Mouse (Mus musculus): ENCODE results near the gene Ankrd33b. TPM values are rescaled to one million over a fixed set of nuclear protein-coding genes. Genes with fewer than 3 reads are reported as not detected.

The Ankrd33b gene
- polyA plus RNA-seq, 1 experiment from 2014 or later = 3.5 TPM

GRCm38 (mm10) chr15:31352494-31353279 lies 14.8 kb downstream of the Ankrd33b start:
- Histone ChIP-seq H3K27ac (0 out of 2 replicates have a peak overlapping the region, but pooled peaks have one; percentile 34), H3K9ac (no peak overlapping the region)

GRCm38 (mm10) chr15:31349810-31350341 lies 17.6 kb downstream of the Ankrd33b start:
- Histone ChIP-seq H3K9ac (no peak overlapping the region), H3K27me3 (no peaks in the 10 kb centered on the region), H3K27ac (no peak overlapping the region; the same call in 1 of the 2 replicates), H3K4me3 (no peak overlapping the region), H3K4me2 (no peak overlapping the region), H3K9me3 (replicated peaks) (no peaks in the 10 kb centered on the region), H3K4me1 (replicated peaks) (peaks cover 14% of the 10 kb centered on the region), H3K36me3 (no peaks in the 10 kb centered on the region)
- ATAC-seq (replicated peaks; ENCODE audit: insufficient number of reproducible peaks, insufficient read depth, low FRiP score, low read depth) = no peak
- WGBS = 56% methylated on average over 7 of the region's 7 CpGs

More at GRCm38 (mm10) chr15:31352494-31353279, 14.8 kb downstream of the Ankrd33b start:
- Histone ChIP-seq H3K27me3 (no peaks in the 10 kb centered on the region), H3K9me3 (replicated peaks) (no peaks in the 10 kb centered on the region), H3K4me3 (no peak overlapping the region), H3K4me2 (no peak overlapping the region), H3K36me3 (no peaks in the 10 kb centered on the region), H3K4me1 (replicated peaks) (peaks cover 11% of the 10 kb centered on the region)
- 74% methylated on average over 13 of the region's 13 CpGs for WGBS
- ATAC-seq (replicated peaks; ENCODE audit: insufficient number of reproducible peaks, insufficient read depth, low FRiP score, low read depth) = no peak

GRCm38 (mm10) chr15:31349046-31349445 lies 18.5 kb downstream of the Ankrd33b start:
- Histone ChIP-seq H3K9ac (no peak overlapping the region), H3K36me3 (no peaks in the 10 kb centered on the region), H3K9me3 (replicated peaks) (no peaks in the 10 kb centered on the region), H3K4me1 (replicated peaks) (peaks cover 12% of the 10 kb centered on the region), H3K27ac (no peak overlapping the region), H3K27me3 (no peaks in the 10 kb centered on the region), H3K4me3 (no peak overlapping the region), H3K4me2 (no peak overlapping the region)
- 82% methylated on average over 5 of the region's 5 CpGs for WGBS
- ATAC-seq (replicated peaks; ENCODE audit: insufficient number of reproducible peaks, insufficient read depth, low FRiP score, low read depth) = no peak

GRCm38 (mm10) chr15:31348241-31348640 lies 19.3 kb downstream of the Ankrd33b start:
- peaks cover 20% of the 10 kb centered on the region for H3K4me1 ChIP-seq (replicated peaks)
- H3K9ac ChIP-seq = no peak overlapping the region
- no peak overlapping the region for H3K27ac ChIP-seq
- H3K36me3 ChIP-seq = no peaks in the 10 kb centered on the region
- H3K4me2 ChIP-seq = no peak overlapping the region
- ATAC-seq (replicated peaks; ENCODE audit: insufficient number of reproducible peaks, insufficient read depth, low FRiP score, low read depth) = no peak
- H3K27me3 ChIP-seq = no peaks in the 10 kb centered on the region
- no peak overlapping the region for H3K4me3 ChIP-seq
- WGBS = 79% methylated on average over 5 of the region's 5 CpGs
- no peaks in the 10 kb centered on the region for H3K9me3 ChIP-seq (replicated peaks)

GRCm38 (mm10) chr15:31346508-31346907 lies 21.0 kb downstream of the Ankrd33b start:
- no peak overlapping the region for H3K27ac ChIP-seq
- no peak overlapping the region for H3K9ac ChIP-seq
- H3K36me3 ChIP-seq = no peaks in the 10 kb centered on the region
- no peak for ATAC-seq (replicated peaks; ENCODE audit: insufficient number of reproducible peaks, insufficient read depth, low FRiP score, low read depth)
- peaks cover 23% of the 10 kb centered on the region for H3K4me1 ChIP-seq (replicated peaks)
- H3K4me3 ChIP-seq = no peak overlapping the region
- WGBS = 75% methylated on average over 2 of the region's 2 CpGs
- H3K9me3 ChIP-seq (replicated peaks) = no peaks in the 10 kb centered on the region
- H3K4me2 ChIP-seq = no peak overlapping the region
- H3K27me3 ChIP-seq = no peaks in the 10 kb centered on the region

GRCm38 (mm10) chr15:31345366-31345765 lies 22.2 kb downstream of the Ankrd33b start:
- no peak for ATAC-seq (replicated peaks; ENCODE audit: insufficient number of reproducible peaks, insufficient read depth, low FRiP score, low read depth)
- Histone ChIP-seq H3K9ac (no peak overlapping the region), H3K4me3 (no peak overlapping the region), H3K36me3 (no peaks in the 10 kb centered on the region), H3K4me1 (replicated peaks) (peaks cover 23% of the 10 kb centered on the region), H3K4me2 (no peak overlapping the region), H3K27me3 (no peaks in the 10 kb centered on the region), H3K9me3 (replicated peaks) (no peaks in the 10 kb centered on the region), H3K27ac (no peak overlapping the region)
- WGBS = 62% methylated on average over 9 of the region's 9 CpGs

- H3K4me3 ChIP-seq = no peak overlapping the region
- no peaks in the 10 kb centered on the region for H3K36me3 ChIP-seq
- no peak overlapping the region for H3K27ac ChIP-seq
- no peak overlapping the region for H3K9ac ChIP-seq
- no peaks in the 10 kb centered on the region for H3K9me3 ChIP-seq (replicated peaks)
- H3K4me2 ChIP-seq = no peak overlapping the region
- H3K27me3 ChIP-seq = no peaks in the 10 kb centered on the region
- peaks cover 23% of the 10 kb centered on the region for H3K4me1 ChIP-seq (replicated peaks)
- no peak for ATAC-seq (replicated peaks; ENCODE audit: insufficient number of reproducible peaks, insufficient read depth, low FRiP score, low read depth)
- WGBS = 85% methylated on average over 18 of the region's 18 CpGs
These were observed 22.7 kb downstream of the Ankrd33b start for GRCm38 (mm10) chr15:31344811-31345211.

- Histone ChIP-seq H3K9ac (no peak overlapping the region), H3K27ac (no peak overlapping the region), H3K36me3 (no peaks in the 10 kb centered on the region), H3K4me1 (replicated peaks) (peaks cover 23% of the 10 kb centered on the region), H3K4me2 (no peak overlapping the region), H3K27me3 (no peaks in the 10 kb centered on the region), H3K9me3 (replicated peaks) (no peaks in the 10 kb centered on the region), H3K4me3 (no peak overlapping the region)
- no peak for ATAC-seq (replicated peaks; ENCODE audit: insufficient number of reproducible peaks, insufficient read depth, low FRiP score, low read depth)
- 27% methylated on average over 6 of the region's 6 CpGs for WGBS
These were observed 23.9 kb downstream of the Ankrd33b start for GRCm38 (mm10) chr15:31343602-31344001.

GRCm38 (mm10) chr15:31342496-31342901 lies 25.0 kb downstream of the Ankrd33b start:
- no peaks in the 10 kb centered on the region for H3K27me3 ChIP-seq
- no peak overlapping the region for H3K4me3 ChIP-seq
- ATAC-seq (replicated peaks; ENCODE audit: insufficient number of reproducible peaks, insufficient read depth, low FRiP score, low read depth) = no peak
- H3K27ac ChIP-seq = 0 out of 2 replicates have a peak overlapping the region, but pooled peaks have one; percentile 7
- H3K4me2 ChIP-seq = no peak overlapping the region
- peaks cover 23% of the 10 kb centered on the region for H3K4me1 ChIP-seq (replicated peaks)
- WGBS = 44% methylated on average over 8 of the region's 8 CpGs
- no peak overlapping the region for H3K9ac ChIP-seq
- H3K36me3 ChIP-seq = no peaks in the 10 kb centered on the region
- H3K9me3 ChIP-seq (replicated peaks) = no peaks in the 10 kb centered on the region

GRCm38 (mm10) chr15:31342001-31342400 lies 25.5 kb downstream of the Ankrd33b start:
- H3K4me2 ChIP-seq = no peak overlapping the region
- 37% methylated on average over 1 of the region's 1 CpGs for WGBS
- no peak overlapping the region for H3K4me3 ChIP-seq
- 0 out of 2 replicates have a peak, but pooled peaks have one; percentile 19 for ATAC-seq (replicated peaks; ENCODE audit: insufficient number of reproducible peaks, insufficient read depth, low FRiP score, low read depth)
- no peaks in the 10 kb centered on the region for H3K9me3 ChIP-seq (replicated peaks)
- H3K9ac ChIP-seq = no peak overlapping the region
- peaks cover 25% of the 10 kb centered on the region for H3K4me1 ChIP-seq (replicated peaks)
- H3K27me3 ChIP-seq = no peaks in the 10 kb centered on the region
- no peaks in the 10 kb centered on the region for H3K36me3 ChIP-seq
- 0 out of 2 replicates have a peak overlapping the region, but pooled peaks have one; percentile 7 for H3K27ac ChIP-seq

GRCm38 (mm10) chr15:31338656-31339291 lies 28.8 kb downstream of the Ankrd33b start:
- no peak overlapping the region for H3K4me3 ChIP-seq
- no peak for ATAC-seq (replicated peaks; ENCODE audit: insufficient number of reproducible peaks, insufficient read depth, low FRiP score, low read depth)
- H3K9ac ChIP-seq = no peak overlapping the region
- H3K27ac ChIP-seq = no peak overlapping the region
- H3K4me1 ChIP-seq (replicated peaks) = peaks cover 19% of the 10 kb centered on the region
- WGBS = 75% methylated on average over 10 of the region's 10 CpGs
- no peaks in the 10 kb centered on the region for H3K27me3 ChIP-seq
- no peaks in the 10 kb centered on the region for H3K9me3 ChIP-seq (replicated peaks)
- H3K4me2 ChIP-seq = no peak overlapping the region
- no peaks in the 10 kb centered on the region for H3K36me3 ChIP-seq

All from heart, embryonic 15.5 days (tissue).